Mouse (Mus musculus) midbrain, postnatal 0 days (tissue): ENCODE results near the gene Apobec1. TPM values are rescaled to one million over a fixed set of nuclear protein-coding genes. Genes with fewer than 3 reads are reported as not detected.
A peak's percentile ranks its signal among the peaks of the same experiment; 100 is the strongest.
"Not testable (repeated sequence)": the region's sequence is repeated elsewhere in the genome, so short reads cannot be mapped to it uniquely, and the experiment has no call there.

Experiments
- ATAC-seq: fragments of 200-750 bp; cut with Nextera tagmentation; 2 replicates; pipeline ENCODE4 v1.8.0; 2017; ENCODE audit warnings: moderate number of reproducible peaks, mild to moderate bottlenecking, moderate TSS enrichment, moderate library complexity; ENCODE audit not compliant: low FRiP score
- DNase-seq: peaks from one replicate; pipeline ENCODE4 v3.0.0-alpha.2; 2015; ENCODE audit warnings: low spot score
- H3K27ac ChIP-seq: fragments of 300-500 bp; sonication (generic); 2 replicates; pipeline ENCODE4 v1.5.1; 2014; ENCODE audit warnings: low read depth, mild to moderate bottlenecking, low read length, mixed read lengths
- H3K27me3 ChIP-seq: fragments of 300-500 bp; sonication (generic); 2 replicates; pipeline ENCODE4 v1.6.1; 2014; ENCODE audit warnings: low read length, control low read depth, mixed read lengths; ENCODE audit not compliant: insufficient read depth
- H3K36me3 ChIP-seq: fragments of 300-500 bp; sonication (generic); 2 replicates; pipeline ENCODE4 v1.6.1; 2014; ENCODE audit warnings: low read length, control low read depth, mixed read lengths; ENCODE audit not compliant: insufficient read depth
- H3K4me1 ChIP-seq: fragments of 300-500 bp; sonication (generic); 2 replicates; pipeline ENCODE4 v1.6.1; 2014; ENCODE audit warnings: mild to moderate bottlenecking, control low read depth, antibody characterized with exemption, low read length, mixed read lengths; ENCODE audit not compliant: insufficient read depth
- H3K4me2 ChIP-seq: fragments of 300-500 bp; sonication (generic); 2 replicates; pipeline ENCODE4 v1.6.1; 2014; ENCODE audit warnings: low read depth, mild to moderate bottlenecking, low read length, mixed read lengths; ENCODE audit not compliant: poor library complexity, severe bottlenecking
- H3K4me3 ChIP-seq: fragments of 300-500 bp; sonication (generic); 2 replicates; pipeline ENCODE4 v1.5.1; 2014; ENCODE audit warnings: low read depth, mild to moderate bottlenecking, low read length, moderate library complexity
- H3K9ac ChIP-seq: fragments of 300-500 bp; sonication (generic); replicated peaks from 2 replicates; pipeline ENCODE4 v1.6.1; 2014; ENCODE audit warnings: mild to moderate bottlenecking, low read length, moderate library complexity, mixed read lengths; ENCODE audit not compliant: poor library complexity, severe bottlenecking
- H3K9me3 ChIP-seq: fragments of 300-500 bp; sonication (generic); 2 replicates; pipeline ENCODE4 v1.6.1; 2016; ENCODE audit warnings: low read length, control low read depth
- CTCF ChIP-seq: IDR thresholded peaks from 2 replicates; pipeline ENCODE4 v1.5.1; 2016; ENCODE audit warnings: antibody characterized with exemption, mild to moderate bottlenecking
- WGBS: fragments of 180-500 bp; shearing (Covaris S2); extraction: QIAGEN DNeasy Blood & Tissue Kit; methylation state at CpG from one replicate; pipeline ENCODE4 v1.1.7; 2014; 5-methylcytosine and 5-hydroxymethylcytosine counted together
- polyA plus RNA-seq: library from polyadenylated mRNA; unstranded; fragments of >200 nt; fragmentation: Nextera tagmentation; extraction: Ambion mirVana; gene quantifications from 2 replicates; pipeline ENCODE4 v1.2.1, GENCODE M21; 2015
- total RNA-seq: library from RNA; depleted of rRNA; stranded (reverse); fragments of >200 nt; gene quantifications from 2 replicates; pipeline ENCODE4 v1.2.3, GENCODE M21; 2014

The Apobec1 gene
- total and polyA plus RNA-seq, 2 experiments from 2014 or later: 0.88 to 2.1 TPM

DNA sequence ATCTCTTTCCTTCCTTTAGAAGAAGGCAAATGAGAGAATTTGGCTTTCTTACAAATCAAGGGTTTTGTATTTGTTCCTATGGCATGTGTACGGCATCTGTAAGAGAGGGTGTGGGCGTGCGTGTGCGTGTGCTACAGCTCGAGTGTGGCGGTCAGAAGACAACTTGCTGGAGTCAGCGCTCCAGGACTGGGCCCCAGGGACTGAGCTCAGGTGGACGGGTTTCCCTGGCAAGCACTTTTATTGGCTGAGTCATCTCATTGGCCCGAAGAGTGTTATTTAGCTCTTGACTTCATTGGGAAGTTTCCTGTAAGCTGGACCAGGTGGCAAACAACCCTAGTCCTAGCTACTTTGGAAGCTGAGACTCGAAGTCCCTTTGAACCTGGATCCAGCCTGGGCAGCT is 56.3 kb downstream of the Apobec1 start:
- DNase-seq (no peak), ATAC-seq (no peak)
- no peak overlapping the region for H3K9ac ChIP-seq
- H3K9me3 ChIP-seq: no peaks in the 10 kb centered on the region
- no peaks in the 10 kb centered on the region for H3K36me3 ChIP-seq
- TF ChIP-seq CTCF: no peak
- H3K27me3 ChIP-seq: no peaks in the 10 kb centered on the region
- H3K4me1 ChIP-seq: no peaks in the 10 kb centered on the region
- H3K27ac ChIP-seq: no peak overlapping the region
- H3K4me2 ChIP-seq: no peak overlapping the region
- no peak overlapping the region for H3K4me3 ChIP-seq
- 83% methylated on average over 10 of the region's 10 CpGs for WGBS

GRCm38 (mm10) chr6:122545289-122545882 is 56.9 kb downstream of the Apobec1 start:
- H3K27me3 ChIP-seq: no peaks in the 10 kb centered on the region
- no peak for ATAC-seq
- no peak overlapping the region for H3K9ac ChIP-seq
- H3K4me1 ChIP-seq: no peaks in the 10 kb centered on the region
- no peak overlapping the region for H3K27ac ChIP-seq
- 77% methylated on average over 9 of the region's 9 CpGs for WGBS
- no peaks in the 10 kb centered on the region for H3K9me3 ChIP-seq
- DNase-seq: no peak
- H3K4me2 ChIP-seq: no peak overlapping the region
- H3K36me3 ChIP-seq: no peaks in the 10 kb centered on the region
- no peak for TF ChIP-seq CTCF
- no peak overlapping the region for H3K4me3 ChIP-seq

GRCm38 (mm10) chr6:122544672-122545071 is 57.6 kb downstream of the Apobec1 start:
- Histone ChIP-seq H3K36me3 (no peaks in the 10 kb centered on the region), H3K4me3 (no peak overlapping the region), H3K9ac (no peak overlapping the region), H3K4me2 (no peak overlapping the region), H3K27ac (no peak overlapping the region), H3K27me3 (no peaks in the 10 kb centered on the region), H3K4me1 (no peaks in the 10 kb centered on the region), H3K9me3 (no peaks in the 10 kb centered on the region)
- no peak for TF ChIP-seq CTCF
- ATAC-seq: peak; percentile 47; the same call in 1 of the 2 replicates
- WGBS: 94% methylated on average over 1 of the region's 1 CpGs
- DNase-seq: no peak

DNA sequence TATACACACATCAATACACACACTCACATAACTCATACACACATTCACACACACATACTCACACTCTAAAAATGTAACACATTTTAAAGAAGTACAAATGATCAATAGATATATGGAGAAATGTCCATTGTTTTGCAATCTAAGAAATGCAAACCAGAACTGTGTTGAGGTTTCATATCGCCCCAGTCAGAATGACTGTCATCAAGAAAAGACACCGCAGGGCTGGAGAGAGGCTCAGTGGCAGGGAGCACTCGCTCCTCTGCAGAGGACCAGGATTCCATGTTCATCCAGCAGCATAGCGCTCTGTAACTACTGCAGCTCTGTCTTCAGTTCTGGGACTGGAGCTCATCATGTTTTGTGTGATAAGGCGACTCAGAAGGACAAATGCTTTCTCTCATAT is 58.7 kb downstream of the Apobec1 start:
- Histone ChIP-seq H3K9me3 (no peaks in the 10 kb centered on the region), H3K4me1 (no peaks in the 10 kb centered on the region), H3K27me3 (no peaks in the 10 kb centered on the region), H3K9ac (no peak overlapping the region), H3K4me3 (no peak overlapping the region), H3K27ac (no peak overlapping the region), H3K4me2 (no peak overlapping the region), H3K36me3 (no peaks in the 10 kb centered on the region)
- ATAC-seq (no peak), DNase-seq (no peak)
- TF ChIP-seq CTCF: no peak
- 86% methylated on average over 5 of the region's 5 CpGs for WGBS

GRCm38 (mm10) chr6:122542459-122542858 is 59.8 kb downstream of the Apobec1 start:
- not testable (repeated sequence) for DNase-seq, H3K36me3 ChIP-seq, H3K4me2 ChIP-seq, H3K9me3 ChIP-seq, H3K9ac ChIP-seq, H3K27me3 ChIP-seq, H3K27ac ChIP-seq, H3K4me3 ChIP-seq, ATAC-seq, H3K4me1 ChIP-seq
- WGBS: 82% methylated on average over 5 of the region's 5 CpGs

DNA sequence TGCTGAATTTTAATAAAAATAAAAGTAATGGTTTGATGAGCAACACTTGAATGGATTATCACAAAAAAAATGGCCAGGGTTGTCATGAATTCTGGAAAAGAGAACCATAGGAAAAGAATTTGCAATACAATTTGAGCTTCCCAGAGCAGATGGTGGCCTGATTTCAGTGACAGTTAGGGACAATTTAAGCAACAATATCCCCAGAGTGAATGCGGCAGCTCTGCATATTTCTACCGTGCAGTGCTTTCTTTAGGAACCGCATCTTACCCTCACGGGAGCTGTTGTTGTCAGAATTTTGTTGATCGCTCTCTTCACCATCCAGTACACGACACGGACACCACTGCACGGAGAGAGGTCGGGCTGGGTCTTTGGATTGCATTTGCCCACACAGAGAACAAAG is 62.7 kb downstream of the Apobec1 start:
- no peak for TF ChIP-seq CTCF
- no peaks in the 10 kb centered on the region for H3K4me1 ChIP-seq
- 61% methylated on average over 9 of the region's 9 CpGs for WGBS

More for the DNA sequence above, 62.7 kb downstream of the Apobec1 start:
- H3K4me2 ChIP-seq: no peak overlapping the region
- H3K36me3 ChIP-seq: no peaks in the 10 kb centered on the region
- DNase-seq (no peak), ATAC-seq (no peak)
- H3K4me3 ChIP-seq: no peak overlapping the region
- no peaks in the 10 kb centered on the region for H3K27me3 ChIP-seq
- H3K9ac ChIP-seq: no peak overlapping the region
- H3K27ac ChIP-seq: no peak overlapping the region
- no peaks in the 10 kb centered on the region for H3K9me3 ChIP-seq
